Mouse (Mus musculus): ENCODE data around the gene Rbpj. TPM values are rescaled to one million over a fixed set of nuclear protein-coding genes. Genes with fewer than 3 reads are reported as not detected.

Rbpj gene
- total RNA-seq, 1 experiment from 2014 or later, result 42.6 TPM

DNA sequence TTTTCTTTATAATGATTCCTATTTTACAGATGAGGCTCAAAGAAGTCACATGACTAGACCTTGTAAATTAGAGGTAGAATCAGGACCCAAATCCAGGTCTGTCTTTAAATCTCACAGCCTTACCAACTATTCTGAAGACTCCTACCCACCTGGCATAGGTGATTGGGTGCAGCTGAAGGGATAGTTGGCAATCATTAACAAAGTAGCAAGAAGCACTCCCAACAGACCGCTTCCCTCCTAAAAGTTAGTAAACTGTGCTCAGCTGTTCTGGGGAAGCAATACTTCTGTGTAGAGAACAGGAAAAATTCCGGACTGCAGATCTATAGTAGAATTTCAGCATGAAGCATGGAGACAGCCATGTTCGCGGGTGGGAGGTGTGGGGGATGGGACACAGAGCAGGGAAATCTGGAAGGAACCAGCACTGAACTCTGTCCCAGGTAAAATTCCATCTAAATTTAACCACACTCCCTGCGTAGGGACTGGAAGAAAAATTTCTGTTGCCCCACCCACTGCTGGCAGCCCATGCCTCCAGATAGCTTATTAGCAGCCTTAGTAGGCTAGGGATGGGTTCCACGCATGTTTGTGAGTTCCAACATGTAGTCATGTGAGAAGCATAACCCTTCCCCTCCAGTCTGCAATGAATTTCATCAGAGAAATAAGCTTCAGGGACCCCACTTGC is 3.3 kb downstream of the Rbpj start:
- no peak for DNase-seq

DNA sequence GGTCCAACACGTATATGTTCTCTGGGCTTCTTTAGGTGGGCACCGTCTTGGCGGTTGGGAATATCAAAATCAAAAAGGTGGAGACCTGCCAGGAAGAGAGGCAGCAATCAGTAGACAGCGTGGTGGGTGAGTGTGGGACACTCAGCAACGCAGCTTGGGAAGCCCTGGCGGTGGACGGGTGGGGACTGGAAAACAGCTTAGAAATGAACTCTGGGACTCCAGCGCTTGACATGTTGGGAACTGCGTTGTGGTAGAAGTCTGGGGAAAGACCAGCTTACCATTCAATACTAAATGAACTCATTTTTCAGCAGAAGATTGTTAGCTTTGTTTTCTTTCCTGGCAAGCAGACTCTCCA is 3.8 kb downstream of the Rbpj start:
- DNase-seq, result no peak

DNA sequence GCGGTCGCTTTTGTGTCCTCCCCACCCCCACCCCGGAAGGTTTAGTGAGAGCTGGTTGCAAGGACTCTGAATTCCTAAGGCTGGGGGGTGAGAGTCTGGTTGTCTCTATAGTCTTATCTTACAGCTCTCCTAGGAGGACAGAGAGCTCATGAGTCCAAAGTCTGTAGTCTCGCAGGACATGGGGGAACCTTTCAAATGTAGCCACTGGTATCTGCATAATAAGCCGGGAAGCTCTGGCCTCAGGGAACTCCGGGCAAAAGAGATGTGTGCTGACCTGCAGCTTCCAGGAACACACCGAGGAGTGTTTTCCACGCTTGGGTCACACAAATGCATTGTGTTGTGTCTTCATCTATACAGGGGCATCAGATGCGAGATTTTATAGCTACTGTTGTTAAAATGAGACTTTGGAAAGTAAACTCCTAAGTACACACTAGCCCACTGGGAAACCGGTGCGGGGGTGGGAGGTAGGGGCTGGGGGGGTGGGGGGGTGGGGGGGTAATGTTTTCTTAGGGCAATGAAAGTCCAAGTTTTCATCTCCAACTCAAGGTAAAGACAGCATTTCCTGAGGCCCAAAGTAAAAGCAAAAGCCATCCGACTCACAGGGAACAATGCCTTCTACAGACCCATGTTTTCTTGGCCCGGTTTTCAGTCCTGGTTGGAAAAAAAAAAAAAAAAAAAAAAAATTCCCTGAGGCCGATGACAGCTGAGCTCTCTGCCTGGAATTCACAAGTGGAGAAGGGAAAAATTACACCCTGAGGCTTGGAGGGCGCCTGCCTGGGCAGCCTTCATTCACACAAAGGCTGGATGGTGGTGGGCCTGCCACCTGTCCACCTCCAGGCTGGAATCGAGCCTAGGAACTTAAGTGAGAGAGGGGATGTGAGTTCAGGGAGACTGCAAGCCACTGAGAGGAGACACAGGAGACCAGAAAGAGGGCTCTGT is 4.5 kb downstream of the Rbpj start:
- no peak for DNase-seq

DNA sequence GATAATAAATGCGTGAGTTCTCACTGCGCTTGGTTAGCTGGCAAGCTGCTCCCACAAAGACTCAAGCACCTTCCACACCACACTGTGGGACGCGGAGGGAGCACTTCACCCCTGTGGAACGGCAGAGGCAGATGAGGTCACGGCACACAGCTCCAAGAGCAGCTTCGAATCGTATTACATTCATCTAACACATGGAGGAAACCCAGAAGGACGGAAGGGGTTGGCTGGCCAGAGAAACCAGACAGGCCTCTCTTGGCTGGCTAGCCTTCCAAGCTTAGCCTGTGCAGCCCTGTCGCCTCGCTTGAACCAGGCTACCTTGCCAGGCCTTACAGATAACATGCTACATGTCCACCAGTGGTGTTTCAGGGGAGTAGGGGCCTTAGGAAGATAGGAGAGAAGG is 6.5 kb downstream of the Rbpj start:
- DNase-seq, result no peak

DNA sequence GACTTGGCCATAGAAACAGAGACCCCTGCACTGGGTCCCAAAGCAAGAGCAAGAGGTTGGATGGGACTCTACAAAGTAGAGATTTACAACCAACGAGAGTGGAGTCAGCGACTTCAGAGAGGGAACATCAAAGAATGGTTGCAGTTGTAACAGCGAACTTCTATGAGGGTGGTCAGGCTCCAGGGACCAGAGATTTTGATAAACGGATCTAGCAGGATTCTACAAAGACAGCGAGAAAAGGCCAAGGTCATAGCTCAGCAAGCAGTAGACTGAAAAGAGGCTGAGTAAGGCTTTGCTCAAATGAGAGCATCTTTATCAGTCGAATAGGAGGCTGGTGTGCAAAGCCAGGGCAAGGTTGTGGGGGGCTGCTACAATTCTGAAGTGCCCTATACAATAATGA is 13.2 kb downstream of the Rbpj start:
- DNase-seq, result no peak

DNA sequence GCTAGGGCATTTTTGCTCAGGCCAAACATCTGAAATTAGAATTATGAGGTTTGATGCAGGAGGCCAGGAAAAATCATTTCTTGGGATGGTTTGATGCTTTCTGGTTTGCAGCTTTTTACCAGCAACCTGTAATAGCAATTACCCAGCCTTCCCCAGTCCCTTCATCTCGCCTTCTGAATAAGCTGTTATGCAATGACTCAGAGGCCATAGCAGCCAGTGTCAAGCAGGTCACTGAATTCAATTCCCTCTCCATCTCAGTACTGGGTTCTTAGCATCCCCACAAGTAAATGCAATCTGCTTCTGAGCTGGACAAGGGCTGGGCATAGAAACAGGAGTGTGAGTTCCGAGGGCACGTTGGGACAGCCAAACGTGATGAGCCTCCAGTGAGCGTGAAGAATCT is 13.9 kb downstream of the Rbpj start:
- DNase-seq, result no peak

DNA sequence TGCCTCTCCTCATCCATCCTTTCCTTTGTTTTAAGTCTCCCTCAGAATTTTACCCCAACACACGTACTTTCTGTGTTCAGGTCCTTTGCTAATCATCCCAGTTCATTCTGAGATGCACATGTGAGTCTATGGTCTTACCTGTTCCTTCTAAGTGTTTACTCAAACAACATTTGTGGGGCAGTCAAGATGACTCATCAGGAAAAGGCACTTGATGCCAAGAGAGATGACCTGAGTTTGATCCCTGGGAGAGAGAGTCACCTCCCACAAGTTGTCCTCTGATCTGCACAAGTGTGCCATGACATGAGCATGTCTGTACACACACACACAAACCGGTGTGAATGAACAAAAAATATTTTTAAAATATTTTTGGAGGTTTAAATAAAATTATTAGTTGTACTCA is 15.1 kb downstream of the Rbpj start:
- DNase-seq, result no peak

DNA sequence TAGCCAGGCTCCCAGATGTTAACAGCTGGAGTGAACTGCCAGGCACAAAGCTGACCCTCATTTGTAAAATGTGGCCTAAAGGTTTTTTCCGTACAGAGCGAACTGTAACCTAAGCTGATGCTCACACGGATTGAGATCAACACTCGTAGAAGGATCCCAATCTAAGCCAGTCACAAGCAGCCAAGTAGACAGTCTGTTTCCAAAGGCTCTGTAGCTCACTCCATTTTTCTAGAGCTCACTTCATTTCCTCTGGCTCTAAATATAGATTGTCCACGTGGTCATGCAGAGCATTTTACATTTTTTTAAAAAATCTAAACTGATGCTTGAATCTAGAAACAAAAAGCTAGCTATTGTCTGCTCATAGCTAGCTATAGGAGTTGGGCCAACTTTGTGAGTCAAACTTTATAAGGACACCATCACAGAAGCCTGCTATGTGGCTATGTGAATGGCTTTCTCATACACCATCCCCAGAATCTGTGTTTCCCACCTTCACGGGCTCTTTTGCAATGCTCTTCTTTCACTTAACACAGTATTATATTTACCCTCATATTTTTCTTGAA is 19.2 kb downstream of the Rbpj start:
- no peak for DNase-seq

DNA sequence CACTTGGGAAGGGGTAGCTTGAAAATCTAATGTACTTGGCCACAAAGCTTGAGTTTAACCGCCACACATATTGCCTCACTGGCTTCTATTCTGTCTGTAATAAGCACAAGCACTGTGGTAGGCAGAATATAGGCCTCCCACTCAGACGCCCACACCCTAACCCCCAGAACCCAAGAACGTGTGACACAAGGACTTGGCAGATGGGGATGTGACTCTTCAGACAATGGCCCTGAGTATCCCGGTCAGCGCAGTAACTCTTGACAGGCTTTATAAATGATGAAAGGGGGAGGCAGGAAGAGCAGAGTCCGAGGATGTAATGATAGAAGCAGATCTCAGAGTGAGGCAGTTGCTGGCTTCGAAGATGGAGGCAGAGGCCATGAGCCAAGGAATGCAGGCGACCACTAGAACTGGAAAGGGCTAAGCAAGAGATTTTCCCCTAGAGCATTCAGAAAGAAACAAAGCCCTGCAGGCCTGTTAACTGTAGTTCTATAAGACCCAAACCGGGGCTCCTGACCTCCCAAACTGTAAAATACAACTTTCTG is 20.1 kb downstream of the Rbpj start:
- DNase-seq, result no peak

DNA sequence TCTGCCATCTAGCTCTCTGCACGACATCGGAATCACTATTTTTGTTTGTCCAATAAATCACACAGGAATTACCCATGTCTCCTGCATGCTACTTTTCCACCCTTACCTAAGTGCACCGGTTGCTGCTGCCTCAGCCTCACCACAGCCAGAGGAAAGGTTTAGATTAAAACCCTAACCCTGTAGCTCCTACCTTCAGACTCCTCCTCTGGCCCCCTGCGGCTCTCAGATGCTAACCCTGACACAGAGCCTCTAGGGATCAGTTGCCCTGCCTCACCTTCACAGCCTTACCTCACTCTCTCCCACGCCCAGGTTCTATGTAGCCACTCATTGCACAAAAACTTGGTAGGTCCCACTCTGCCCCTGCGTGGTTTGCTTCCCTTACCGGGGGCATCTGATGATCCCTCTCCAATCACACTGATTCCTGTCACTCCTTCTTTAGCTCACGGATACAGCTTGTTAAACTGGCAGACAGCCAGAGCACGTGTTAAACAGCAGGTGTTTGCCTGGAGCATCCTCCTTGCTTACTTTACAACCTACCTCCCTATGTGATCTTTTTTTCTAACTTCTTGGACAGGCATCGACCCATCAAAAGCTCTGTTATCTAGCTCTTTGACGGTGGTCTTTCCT is 21.1 kb downstream of the Rbpj start:
- DNase-seq, result no peak

DNA sequence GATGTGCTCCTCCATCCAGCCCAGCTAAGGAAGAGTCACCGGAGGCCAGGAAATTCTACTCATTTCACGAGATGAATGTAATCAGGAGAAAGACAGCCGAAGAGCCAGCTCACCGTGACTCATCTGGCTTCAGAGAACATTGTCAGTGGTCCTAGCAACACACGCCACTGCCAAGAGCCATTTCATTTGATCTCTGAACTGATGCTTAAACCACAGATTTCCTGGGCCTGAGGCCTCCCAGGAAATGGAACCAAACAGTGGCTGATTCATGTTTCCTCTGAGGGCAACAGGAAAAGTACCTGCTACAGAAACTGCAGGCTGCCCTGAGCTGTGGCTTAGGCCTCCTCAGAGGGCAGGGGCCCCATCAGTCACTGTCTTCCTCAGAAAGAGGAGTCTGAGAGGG is 24.7 kb downstream of the Rbpj start:
- DNase-seq, result peak; percentile 40

DNA sequence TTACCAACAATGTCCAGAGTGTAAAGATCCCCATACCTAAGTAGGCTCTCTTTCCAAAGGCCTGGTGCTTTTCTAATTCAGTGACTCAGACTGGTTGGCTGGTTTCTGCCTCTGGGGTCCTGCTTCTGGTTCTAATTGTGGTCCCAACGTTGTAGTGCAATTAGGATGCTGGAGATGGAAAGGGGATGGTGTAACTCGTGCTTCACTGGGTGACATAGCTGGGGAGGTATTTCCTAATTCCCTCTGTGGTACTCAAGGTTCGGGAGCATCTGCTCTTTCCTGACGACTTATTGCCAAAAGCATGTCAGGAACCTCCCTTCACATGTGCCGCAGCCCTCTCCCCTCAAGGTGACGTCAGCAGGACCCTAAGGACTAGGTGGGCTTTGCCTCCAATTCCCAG is 27.8 kb downstream of the Rbpj start:
- DNase-seq, result no peak

DNA sequence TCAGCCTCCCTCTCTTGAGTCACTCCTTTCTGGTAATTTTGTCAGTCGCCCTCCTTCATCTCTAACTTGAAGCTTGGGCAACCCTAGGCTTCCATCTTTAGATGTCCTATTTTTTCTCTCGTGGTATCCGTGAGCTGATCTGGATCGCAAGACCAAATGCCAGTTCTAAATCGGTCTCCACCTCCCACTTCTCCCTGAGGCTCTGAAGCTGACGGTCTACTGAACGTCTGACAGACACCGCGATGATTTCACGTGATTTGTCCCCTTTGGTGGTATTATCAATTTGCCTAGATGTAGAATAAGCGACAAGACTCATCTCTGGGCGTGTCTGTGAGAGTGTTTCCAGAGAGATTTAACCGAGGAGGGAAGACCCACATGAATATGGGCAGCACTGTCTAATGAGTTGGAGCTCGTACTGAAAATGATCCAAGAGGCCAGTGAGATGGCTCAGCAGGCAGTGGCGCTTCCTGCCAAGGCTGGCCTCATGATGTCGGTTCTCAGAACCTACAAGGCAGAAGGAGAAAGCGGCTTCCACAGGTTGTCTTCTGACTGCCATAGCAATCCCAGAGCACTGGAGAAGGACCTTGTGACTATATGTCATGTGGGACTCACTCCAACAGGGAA is 28.7 kb downstream of the Rbpj start:
- DNase-seq, result no peak

DNA sequence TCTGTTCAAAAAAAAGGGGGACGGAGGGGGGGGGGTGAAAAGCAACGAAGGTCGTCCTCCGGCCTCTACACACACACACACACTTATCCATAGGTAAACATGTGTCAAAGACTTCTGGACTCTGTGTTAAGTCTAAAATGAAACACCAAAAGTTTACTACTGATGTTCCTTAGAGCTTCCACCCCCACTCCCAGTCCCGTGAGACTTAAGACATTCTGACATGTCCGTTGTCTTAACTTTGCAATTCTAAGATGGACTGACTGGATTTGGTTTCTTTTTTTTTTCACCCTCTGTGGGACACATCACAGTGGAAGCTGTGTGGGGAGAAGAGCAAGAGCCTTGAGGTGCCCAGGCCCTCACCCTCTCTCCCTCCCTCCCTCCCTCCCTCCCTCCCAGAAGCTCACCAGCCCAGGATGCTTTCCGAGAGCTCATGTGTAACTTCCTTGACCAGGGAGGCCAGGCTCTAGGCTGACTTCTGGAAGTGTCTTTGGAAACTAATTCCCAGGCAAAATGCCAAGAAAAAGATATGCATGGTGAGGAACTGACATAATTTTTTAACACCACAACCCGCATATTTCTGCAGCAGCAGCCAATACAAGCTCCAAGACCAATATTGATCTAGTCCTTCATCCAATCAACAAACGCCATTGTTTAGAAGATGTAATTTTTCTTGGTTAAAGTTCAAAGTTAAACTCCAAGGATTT is 31.0 kb downstream of the Rbpj start:
- DNase-seq, result no peak

DNA sequence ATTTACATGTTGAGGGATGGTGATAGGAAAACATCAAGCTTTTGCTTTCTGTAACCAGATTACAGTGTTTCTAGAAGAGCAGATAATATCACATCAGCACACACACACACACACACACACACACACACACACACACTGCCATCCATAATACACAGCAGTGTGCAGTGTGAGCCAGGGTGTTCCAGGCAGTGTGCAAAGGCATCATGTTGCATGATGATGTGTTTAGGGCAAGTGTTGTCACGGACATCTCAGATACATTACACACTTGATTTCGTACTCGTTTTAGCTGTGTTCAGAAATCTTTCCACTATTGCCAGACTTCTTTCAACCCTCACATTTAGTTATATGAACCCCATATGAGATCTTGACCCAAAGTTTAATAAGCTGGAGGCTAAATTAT is 33.6 kb downstream of the Rbpj start:
- DNase-seq, result no peak

DNA sequence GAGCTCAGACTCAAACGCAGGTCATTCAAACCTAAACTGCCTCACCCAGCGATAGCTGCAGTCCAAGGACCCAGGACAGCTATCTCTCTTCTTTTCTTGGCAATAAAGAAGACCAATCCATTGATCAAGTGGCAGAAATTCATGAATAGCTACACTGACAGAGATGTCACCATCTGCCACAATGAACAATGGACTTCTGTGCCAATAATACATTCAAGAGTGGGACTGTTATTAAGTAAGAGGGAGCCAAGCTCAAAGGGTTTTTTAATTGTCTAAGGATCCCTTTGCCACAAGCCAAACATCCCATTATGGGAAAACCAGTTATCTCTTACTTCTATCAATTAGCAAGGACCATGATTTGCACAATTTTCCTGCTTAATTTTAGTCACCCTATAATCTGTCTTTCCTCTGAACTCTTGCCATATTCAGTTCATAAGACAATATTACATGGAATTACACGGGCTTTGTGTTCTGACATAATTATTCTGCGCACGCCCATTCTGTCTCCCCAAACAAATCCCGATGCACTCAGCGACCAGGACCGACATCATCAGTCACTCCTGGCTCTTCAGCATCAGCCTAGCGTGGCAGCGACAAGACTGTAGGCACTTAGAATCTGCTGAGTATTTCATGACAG is 34.7 kb downstream of the Rbpj start:
- no peak for DNase-seq

DNA sequence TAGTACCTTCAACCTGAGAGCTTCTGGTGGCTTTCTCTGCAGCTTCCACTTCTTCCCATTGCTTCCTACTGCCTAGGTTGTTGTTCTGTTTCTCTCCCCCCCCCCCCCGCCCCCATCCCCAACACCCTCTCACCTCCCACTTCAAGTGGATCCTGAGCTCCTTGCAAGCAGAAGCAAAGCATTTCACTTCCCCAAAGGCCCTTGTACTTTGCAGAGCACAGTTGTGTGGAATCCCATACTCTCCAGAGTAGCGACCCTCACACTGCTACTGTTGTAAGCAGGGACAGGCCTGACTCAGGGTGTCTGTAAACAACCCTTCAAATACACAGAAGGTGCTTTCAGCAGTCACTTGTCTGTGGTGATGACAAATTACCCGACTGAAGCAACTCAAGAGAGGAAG is 37.3 kb downstream of the Rbpj start:
- DNase-seq, result no peak

DNA sequence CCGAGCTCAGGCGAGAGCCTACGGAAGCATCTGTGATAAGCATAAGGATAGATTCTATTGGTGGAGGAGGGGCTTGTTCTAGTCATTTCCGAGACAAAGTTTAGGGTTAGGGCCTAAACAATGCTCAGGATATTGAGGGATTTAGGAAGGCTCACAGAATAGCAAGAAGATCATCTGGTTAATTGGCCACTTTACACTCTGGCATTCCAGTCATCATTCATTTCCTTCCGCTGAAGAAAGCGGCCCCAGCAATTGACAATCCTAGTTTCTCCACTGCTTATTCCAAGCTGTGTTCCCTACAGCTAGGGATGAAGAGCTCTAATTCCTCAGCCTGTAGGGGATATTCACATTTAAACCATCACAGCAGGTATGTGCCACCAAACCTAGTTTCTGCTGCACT is 39.8 kb downstream of the Rbpj start:
- no peak for DNase-seq

DNA sequence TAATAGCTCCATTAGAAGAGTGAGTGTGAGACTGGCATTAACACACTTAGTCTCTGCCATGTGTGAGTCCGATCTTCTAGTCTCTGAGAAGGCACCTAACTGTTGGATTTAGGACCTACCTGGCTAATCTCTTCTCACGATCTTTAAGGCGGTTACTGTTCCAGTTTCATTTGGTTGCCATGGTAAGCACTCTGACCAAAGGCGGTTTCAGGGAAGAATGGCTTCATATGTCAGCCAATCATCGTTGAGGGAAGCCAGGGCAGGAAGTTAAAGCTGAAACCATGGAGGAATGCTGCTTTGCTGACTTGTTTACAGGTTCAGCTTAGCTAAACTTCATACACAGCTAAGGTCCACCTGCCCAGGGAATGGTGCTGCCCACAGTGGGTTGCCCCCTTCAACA is 41.4 kb downstream of the Rbpj start:
- no peak for DNase-seq

DNA sequence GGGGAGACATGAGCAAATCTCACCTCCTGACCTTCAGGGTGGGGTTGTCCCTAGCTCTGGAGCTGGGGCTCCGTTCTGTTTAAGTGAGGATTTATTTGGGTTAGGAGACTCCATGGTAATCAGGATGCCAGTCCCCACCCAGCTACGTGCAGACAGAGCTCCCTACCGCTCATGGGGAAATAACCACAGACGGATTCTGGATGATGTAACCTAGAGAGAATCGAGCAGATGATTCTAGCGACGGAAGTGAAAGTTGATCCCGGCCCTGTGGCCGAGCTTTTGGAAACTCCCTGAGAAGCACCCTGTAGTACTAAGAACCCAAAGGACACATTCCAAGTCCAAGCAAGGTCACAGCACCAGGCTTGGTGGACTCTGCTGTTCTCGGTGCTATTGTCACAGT is 43.5 kb downstream of the Rbpj start:
- DNase-seq, result no peak

DNA sequence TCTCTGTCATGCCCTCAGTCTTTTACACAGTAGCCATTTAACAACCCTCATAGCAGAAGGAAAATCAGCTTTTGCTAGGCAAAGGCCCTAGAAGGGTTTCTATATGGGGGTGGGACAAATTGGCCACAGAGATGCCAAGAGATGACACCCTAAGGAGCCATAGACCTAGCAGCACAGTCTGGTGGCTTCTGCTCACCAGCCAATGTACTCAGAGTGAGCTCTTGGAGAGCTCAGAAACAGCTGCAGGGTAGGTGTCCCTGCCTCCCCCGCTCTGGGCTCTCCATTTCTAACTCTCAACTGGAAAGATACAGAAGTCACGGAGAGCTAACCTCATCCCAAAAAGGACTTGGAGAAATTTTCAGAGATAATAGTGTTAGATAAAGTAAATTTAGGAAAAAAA is 44.0 kb downstream of the Rbpj start:
- no peak for DNase-seq

Data from adrenal gland, postnatal 25 days (tissue).